Mouse (Mus musculus) limb, embryonic 13.5 days (tissue): ENCODE data around the gene Itgav. TPM values are rescaled to one million over a fixed set of nuclear protein-coding genes. Genes with fewer than 3 reads are reported as not detected.

Experiments used
- ATAC-seq: fragments of 200-750 bp; cut with Nextera tagmentation; 2 replicates; pipeline ENCODE4 v1.8.0; 2017; ENCODE audit warnings: low read depth, moderate number of reproducible peaks, moderate TSS enrichment; ENCODE audit not compliant: low FRiP score
- H3K27ac ChIP-seq: fragments of 300-500 bp; sonication (generic); 2 replicates; pipeline ENCODE4 v1.5.1; 2015; ENCODE audit warnings: inconsistent platforms, mild to moderate bottlenecking, moderate library complexity
- H3K27me3 ChIP-seq: fragments of 300-500 bp; sonication (generic); 2 replicates; pipeline ENCODE4 v1.6.1; 2015; ENCODE audit warnings: mild to moderate bottlenecking, inconsistent platforms
- H3K36me3 ChIP-seq: fragments of 300-500 bp; sonication (generic); 2 replicates; pipeline ENCODE4 v1.6.1; 2015; ENCODE audit warnings: inconsistent platforms, mild to moderate bottlenecking, moderate library complexity
- H3K4me1 ChIP-seq: fragments of 300-500 bp; sonication (generic); 2 replicates; pipeline ENCODE4 v1.6.1; 2015; ENCODE audit warnings: inconsistent platforms
- H3K4me2 ChIP-seq: fragments of 300-500 bp; sonication (generic); replicated peaks from 2 replicates; pipeline ENCODE4 v1.6.1; 2015; ENCODE audit warnings: inconsistent platforms, mild to moderate bottlenecking, moderate library complexity
- H3K4me3 ChIP-seq: fragments of 300-500 bp; sonication (generic); 2 replicates; pipeline ENCODE4 v1.5.1; 2015; ENCODE audit warnings: moderate library complexity, mild to moderate bottlenecking, inconsistent platforms
- H3K9ac ChIP-seq: fragments of 300-500 bp; sonication (generic); 2 replicates; pipeline ENCODE4 v1.6.1; 2015; ENCODE audit warnings: mild to moderate bottlenecking, inconsistent platforms
- H3K9me3 ChIP-seq: fragments of 300-500 bp; sonication (generic); 2 replicates; pipeline ENCODE4 v1.6.1; 2016; ENCODE audit warnings: inconsistent platforms
- WGBS: fragments of 180-500 bp; shearing (Covaris S2); methylation state at CpG from one replicate; pipeline ENCODE4 v1.1.7; 2015; 5-methylcytosine and 5-hydroxymethylcytosine counted together
- polyA plus RNA-seq: library from polyadenylated mRNA; unstranded; fragments of >200 nt; fragmentation: Nextera tagmentation; extraction: Ambion mirVana; gene quantifications from 2 replicates; pipeline ENCODE4 v1.2.1, GENCODE M21; 2015

Gene Itgav
- polyA plus RNA-seq, 1 experiment from 2014 or later: 70.1 TPM

GRCm38 (mm10) chr2:83714783-83715182 is 9.4 kb upstream of the Itgav start:
- Histone ChIP-seq H3K27me3 (no peaks in the 10 kb centered on the region), H3K27ac (no peak overlapping the region), H3K4me3 (no peak overlapping the region), H3K36me3 (no peaks in the 10 kb centered on the region), H3K9ac (no peak overlapping the region), H3K4me2 (peak overlapping the region; percentile 38), H3K9me3 (no peaks in the 10 kb centered on the region), H3K4me1 (peaks cover 19% of the 10 kb centered on the region)
- peak; percentile 83; the same call in 1 of the 2 replicates for ATAC-seq
- 2% methylated on average over 6 of the region's 6 CpGs for WGBS

- Histone ChIP-seq H3K9ac (no peak overlapping the region), H3K4me1 (peaks cover 19% of the 10 kb centered on the region), H3K27me3 (no peaks in the 10 kb centered on the region), H3K4me3 (no peak overlapping the region), H3K36me3 (no peaks in the 10 kb centered on the region), H3K27ac (no peak overlapping the region), H3K4me2 (no peak overlapping the region), H3K9me3 (no peaks in the 10 kb centered on the region)
- 87% methylated on average over 4 of the region's 4 CpGs for WGBS
- ATAC-seq: no peak
Observed at GRCm38 (mm10) chr2:83718341-83718740, 5.9 kb upstream of the Itgav start.

GRCm38 (mm10) chr2:83721635-83722034 is 2.6 kb upstream of the Itgav start:
- no peak for ATAC-seq
- no peak overlapping the region for H3K4me2 ChIP-seq
- no peak overlapping the region for H3K27ac ChIP-seq
- H3K9me3 ChIP-seq: no peaks in the 10 kb centered on the region
- H3K4me1 ChIP-seq: peaks cover 22% of the 10 kb centered on the region
- H3K36me3 ChIP-seq: no peaks in the 10 kb centered on the region
- no peaks in the 10 kb centered on the region for H3K27me3 ChIP-seq
- H3K9ac ChIP-seq: no peak overlapping the region
- H3K4me3 ChIP-seq: no peak overlapping the region
- WGBS: 89% methylated on average over 3 of the region's 3 CpGs

GRCm38 (mm10) chr2:83722936-83723335 is 1.3 kb upstream of the Itgav start:
- Histone ChIP-seq H3K9ac (no peak overlapping the region), H3K4me2 (peak overlapping the region; percentile 76), H3K4me3 (0 out of 2 replicates have a peak overlapping the region, but pooled peaks have one; percentile 82), H3K9me3 (no peaks in the 10 kb centered on the region), H3K27me3 (no peaks in the 10 kb centered on the region), H3K36me3 (no peaks in the 10 kb centered on the region), H3K4me1 (peaks cover 22% of the 10 kb centered on the region), H3K27ac (peak overlapping the region; percentile 94; the same call in 1 of the 2 replicates)
- ATAC-seq: no peak

GRCm38 (mm10) chr2:83723346-83723745 is 851 bp upstream of the Itgav start:
- H3K9ac ChIP-seq: peak overlapping the region; percentile 95; the same call in 1 of the 2 replicates
- no peaks in the 10 kb centered on the region for H3K27me3 ChIP-seq
- peak overlapping the region; percentile 94 for H3K27ac ChIP-seq
- WGBS: 36% methylated on average over 2 of the region's 2 CpGs
- peak overlapping the region; percentile 82 for H3K4me3 ChIP-seq
- H3K36me3 ChIP-seq: no peaks in the 10 kb centered on the region
- no peaks in the 10 kb centered on the region for H3K9me3 ChIP-seq
- H3K4me2 ChIP-seq: peak overlapping the region; percentile 76
- peaks cover 22% of the 10 kb centered on the region for H3K4me1 ChIP-seq
- ATAC-seq: no peak

GRCm38 (mm10) chr2:83724827-83725730 is 882 bp downstream of the Itgav start:
- peak overlapping the region; percentile 82 for H3K4me3 ChIP-seq
- H3K27me3 ChIP-seq: no peaks in the 10 kb centered on the region
- H3K4me2 ChIP-seq: peak overlapping the region; percentile 76
- no peaks in the 10 kb centered on the region for H3K36me3 ChIP-seq
- 3% methylated on average over 44 of the region's 44 CpGs for WGBS
- no peaks in the 10 kb centered on the region for H3K9me3 ChIP-seq
- H3K4me1 ChIP-seq: peaks cover 31% of the 10 kb centered on the region
- H3K27ac ChIP-seq: peak overlapping the region; percentile 94
- ATAC-seq: peak; percentile 52; the same call in 1 of the 2 replicates
- H3K9ac ChIP-seq: peak overlapping the region; percentile 95

GRCm38 (mm10) chr2:83725796-83726195 is 1.6 kb downstream of the Itgav start:
- Histone ChIP-seq H3K27me3 (no peaks in the 10 kb centered on the region), H3K9me3 (no peaks in the 10 kb centered on the region), H3K36me3 (0 out of 2 replicates have a peak, but pooled peaks cover 2% of the 10 kb centered on the region), H3K4me2 (peak overlapping the region; percentile 76), H3K4me1 (peaks cover 32% of the 10 kb centered on the region), H3K27ac (no peak overlapping the region), H3K9ac (peak overlapping the region; percentile 95; the same call in 1 of the 2 replicates), H3K4me3 (peak overlapping the region; percentile 82)
- ATAC-seq: no peak
- 69% methylated on average over 4 of the region's 4 CpGs for WGBS

- no peak overlapping the region for H3K27ac ChIP-seq
- 0 out of 2 replicates have a peak, but pooled peaks cover 3% of the 10 kb centered on the region for H3K36me3 ChIP-seq
- H3K4me1 ChIP-seq: peaks cover 26% of the 10 kb centered on the region
- no peak for ATAC-seq
- no peak overlapping the region for H3K4me3 ChIP-seq
- 90% methylated on average over 4 of the region's 4 CpGs for WGBS
- no peak overlapping the region for H3K4me2 ChIP-seq
- no peaks in the 10 kb centered on the region for H3K27me3 ChIP-seq
- H3K9me3 ChIP-seq: no peaks in the 10 kb centered on the region
- H3K9ac ChIP-seq: no peak overlapping the region
Observed at GRCm38 (mm10) chr2:83728238-83728682, 4.1 kb downstream of the Itgav start.

- 77% methylated on average over 5 of the region's 5 CpGs for WGBS
- Histone ChIP-seq H3K4me3 (no peak overlapping the region), H3K27ac (no peak overlapping the region), H3K4me2 (0 out of 2 replicates have a peak overlapping the region, but pooled peaks have one; percentile 3), H3K27me3 (no peaks in the 10 kb centered on the region), H3K36me3 (0 out of 2 replicates have a peak, but pooled peaks cover 3% of the 10 kb centered on the region), H3K9me3 (no peaks in the 10 kb centered on the region), H3K4me1 (peaks cover 22% of the 10 kb centered on the region), H3K9ac (no peak overlapping the region)
- no peak for ATAC-seq
Observed at GRCm38 (mm10) chr2:83729339-83729738, 5.1 kb downstream of the Itgav start.

- peaks cover 11% of the 10 kb centered on the region for H3K4me1 ChIP-seq
- WGBS: 83% methylated on average over 4 of the region's 4 CpGs
Observed at GRCm38 (mm10) chr2:83732896-83733295, 8.7 kb downstream of the Itgav start.

GRCm38 (mm10) chr2:83733981-83734393 is 9.8 kb downstream of the Itgav start:
- ATAC-seq: no peak
- Histone ChIP-seq H3K27me3 (no peaks in the 10 kb centered on the region), H3K4me3 (no peak overlapping the region), H3K36me3 (peaks cover 26% of the 10 kb centered on the region), H3K27ac (no peak overlapping the region), H3K4me1 (peaks cover 11% of the 10 kb centered on the region), H3K4me2 (no peak overlapping the region), H3K9ac (no peak overlapping the region), H3K9me3 (no peaks in the 10 kb centered on the region)
- 86% methylated on average over 13 of the region's 13 CpGs for WGBS

More at GRCm38 (mm10) chr2:83732896-83733295, 8.7 kb downstream of the Itgav start:
- H3K4me3 ChIP-seq: no peak overlapping the region
- H3K27me3 ChIP-seq: no peaks in the 10 kb centered on the region
- no peak overlapping the region for H3K27ac ChIP-seq
- no peaks in the 10 kb centered on the region for H3K9me3 ChIP-seq
- no peak overlapping the region for H3K4me2 ChIP-seq
- no peak for ATAC-seq
- no peak overlapping the region for H3K9ac ChIP-seq
- peaks cover 15% of the 10 kb centered on the region for H3K36me3 ChIP-seq

- Histone ChIP-seq H3K36me3 (peaks cover 30% of the 10 kb centered on the region), H3K4me3 (no peak overlapping the region), H3K27me3 (no peaks in the 10 kb centered on the region), H3K4me2 (no peak overlapping the region), H3K27ac (no peak overlapping the region), H3K9me3 (no peaks in the 10 kb centered on the region), H3K4me1 (no peaks in the 10 kb centered on the region; the same call in 1 of the 2 replicates), H3K9ac (no peak overlapping the region)
- 85% methylated on average over 5 of the region's 5 CpGs for WGBS
- ATAC-seq: no peak
Observed at GRCm38 (mm10) chr2:83735276-83735675, 11.1 kb downstream of the Itgav start.
